Mouse (Mus musculus): Measurements from ENCODE around the gene Spock2. TPM values are rescaled to one million over a fixed set of nuclear protein-coding genes. Genes with fewer than 3 reads are reported as not detected.
A peak's percentile ranks its signal among the peaks of the same experiment; 100 is the strongest.

Spock2 gene
- polyA plus RNA-seq, 1 experiment from 2014 or later, result 11.2 TPM

DNA sequence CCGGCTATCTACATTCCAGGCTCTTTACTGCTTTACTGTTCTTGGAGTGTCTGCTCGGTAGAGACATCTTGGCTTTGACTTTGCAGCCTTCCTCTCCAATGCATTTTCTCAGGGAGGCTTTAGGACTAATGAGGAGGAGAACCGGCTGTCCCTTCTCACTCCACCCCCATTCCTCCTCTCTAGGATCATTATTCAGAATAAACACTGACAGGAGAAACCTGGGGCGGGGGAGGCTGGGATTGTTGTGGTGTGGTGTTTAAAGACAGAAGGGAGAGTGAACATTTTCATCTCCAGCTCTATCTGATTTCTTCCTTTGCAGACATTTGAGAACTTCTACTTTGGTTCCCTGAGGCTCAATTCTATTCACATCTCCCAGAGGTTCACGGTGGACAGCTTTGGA is 8.2 kb upstream of the Spock2 start:
- H3K27me3 ChIP-seq (ENCODE audit: control insufficient read depth, insufficient read depth, low read length), result no peaks in the 10 kb centered on the region
- no peaks in the 10 kb centered on the region for H3K9me3 ChIP-seq (ENCODE audit: control insufficient read depth, low read length)
- no peaks in the 10 kb centered on the region; the same call in 1 of the 2 replicates for H3K36me3 ChIP-seq (ENCODE audit: control insufficient read depth, insufficient read depth, low read length)
- ATAC-seq (ENCODE audit: low FRiP score) (no peak), DNase-seq (ENCODE audit: low spot score, missing footprints) (no peak)
- H3K4me2 ChIP-seq, result no peak overlapping the region
- 85% methylated on average over 5 of the region's 5 CpGs for WGBS
- peaks cover 2% of the 10 kb centered on the region for H3K4me1 ChIP-seq (ENCODE audit: control insufficient read depth, insufficient read depth, low read length)
- H3K27ac ChIP-seq (ENCODE audit: low read depth, low read length), result no peak overlapping the region
- H3K9ac ChIP-seq (ENCODE audit: low read length), result no peak overlapping the region
- no peak overlapping the region for H3K4me3 ChIP-seq (ENCODE audit: low read depth, low read length)

DNA sequence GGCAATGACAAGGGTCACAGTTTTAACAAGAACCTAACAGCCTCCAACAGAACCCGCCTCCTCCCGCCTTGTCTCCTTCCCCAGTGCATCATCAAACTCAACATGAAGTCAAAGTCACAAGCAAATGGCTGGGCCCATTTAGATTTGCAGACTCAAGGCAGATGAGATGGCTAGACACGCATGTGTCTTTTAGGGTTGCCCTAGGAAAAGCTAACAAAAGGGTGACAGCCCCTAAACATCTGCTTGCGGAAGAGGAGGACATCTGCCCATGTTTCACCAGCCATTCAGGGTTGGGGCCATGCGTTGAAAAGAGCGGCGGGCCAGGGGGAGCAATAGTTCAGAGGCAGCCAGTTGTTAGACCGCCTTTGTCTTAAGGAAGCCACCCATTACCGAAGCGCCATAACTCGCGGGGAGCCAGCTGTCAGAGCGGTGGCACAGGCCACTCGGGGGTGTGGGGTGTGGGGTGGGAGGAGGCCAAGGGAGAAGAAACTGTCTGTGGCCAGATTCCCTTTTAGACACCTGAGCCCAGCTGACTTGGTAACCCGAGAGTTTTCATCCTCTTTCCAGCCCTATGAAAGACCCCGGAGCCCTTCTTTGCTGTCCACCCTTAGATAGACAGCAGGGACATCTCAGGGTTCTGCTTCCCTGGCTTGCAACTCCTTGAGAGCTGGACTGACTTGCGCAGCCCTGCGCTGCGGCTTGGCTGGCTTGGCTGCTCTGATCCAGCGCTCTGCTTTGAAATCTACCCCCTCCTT is 451 bp upstream of the Spock2 start:
- Histone ChIP-seq H3K27ac (ENCODE audit: low read depth, low read length) (peak overlapping the region; percentile 44), H3K9me3 (ENCODE audit: control insufficient read depth, low read length) (no peaks in the 10 kb centered on the region), H3K36me3 (ENCODE audit: control insufficient read depth, insufficient read depth, low read length) (no peaks in the 10 kb centered on the region), H3K4me3 (ENCODE audit: low read depth, low read length) (peak overlapping the region; percentile 66), H3K4me1 (ENCODE audit: control insufficient read depth, insufficient read depth, low read length) (peaks cover 17% of the 10 kb centered on the region), H3K4me2 (peak overlapping the region; percentile 91), H3K27me3 (ENCODE audit: control insufficient read depth, insufficient read depth, low read length) (peaks cover 37% of the 10 kb centered on the region), H3K9ac (ENCODE audit: low read length) (peak overlapping the region; percentile 73)
- DNase-seq (ENCODE audit: low spot score, missing footprints), result peak; percentile 92
- ATAC-seq (ENCODE audit: low FRiP score), result peak; percentile 42
- 12% methylated on average over 20 of the region's 20 CpGs for WGBS

DNA sequence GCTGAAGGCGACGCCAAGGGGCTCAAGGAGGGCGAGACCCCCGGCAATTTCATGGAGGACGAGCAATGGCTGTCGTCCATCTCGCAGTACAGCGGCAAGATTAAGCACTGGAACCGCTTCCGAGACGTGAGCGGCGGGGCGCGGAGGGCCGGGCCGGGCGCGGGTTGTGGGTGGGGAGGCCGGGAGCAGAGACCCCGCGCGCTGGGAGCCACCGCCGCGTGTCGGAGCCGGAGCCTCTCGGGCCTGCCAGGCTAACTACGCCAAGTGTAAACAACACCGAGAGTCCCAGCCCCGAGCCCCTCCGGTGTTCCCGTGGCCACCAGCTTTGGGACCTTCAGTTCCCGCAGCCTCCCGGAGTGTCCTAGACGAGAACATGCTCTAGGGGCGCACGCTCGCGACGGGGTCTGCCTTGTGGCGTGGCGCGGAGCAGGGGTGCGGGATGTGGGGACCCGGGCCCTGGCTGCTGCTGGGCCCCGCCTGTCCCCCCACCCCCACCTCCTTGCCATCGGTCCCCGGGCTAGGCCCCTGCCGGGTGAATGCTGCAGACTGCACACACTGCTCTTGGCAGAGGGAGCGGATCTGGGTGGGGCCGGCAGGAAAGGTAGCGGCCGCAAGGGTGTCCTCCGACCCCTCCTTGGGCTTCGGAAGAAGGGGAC is 640 bp downstream of the Spock2 start:
- peak overlapping the region; percentile 66 for H3K4me3 ChIP-seq (ENCODE audit: low read depth, low read length)
- peak; percentile 78 for ATAC-seq (ENCODE audit: low FRiP score)
- peak overlapping the region; percentile 91 for H3K4me2 ChIP-seq
- WGBS, result under 1% methylated on average over 56 of the region's 57 CpGs
- H3K27me3 ChIP-seq (ENCODE audit: control insufficient read depth, insufficient read depth, low read length), result peaks cover 37% of the 10 kb centered on the region
- H3K36me3 ChIP-seq (ENCODE audit: control insufficient read depth, insufficient read depth, low read length), result no peaks in the 10 kb centered on the region
- H3K9ac ChIP-seq (ENCODE audit: low read length), result peak overlapping the region; percentile 73
- DNase-seq (ENCODE audit: low spot score, missing footprints), result peak; percentile 97
- H3K9me3 ChIP-seq (ENCODE audit: control insufficient read depth, low read length), result no peaks in the 10 kb centered on the region
- peaks cover 17% of the 10 kb centered on the region for H3K4me1 ChIP-seq (ENCODE audit: control insufficient read depth, insufficient read depth, low read length)
- H3K27ac ChIP-seq (ENCODE audit: low read depth, low read length), result peak overlapping the region; percentile 44; the same call in 1 of the 2 replicates

DNA sequence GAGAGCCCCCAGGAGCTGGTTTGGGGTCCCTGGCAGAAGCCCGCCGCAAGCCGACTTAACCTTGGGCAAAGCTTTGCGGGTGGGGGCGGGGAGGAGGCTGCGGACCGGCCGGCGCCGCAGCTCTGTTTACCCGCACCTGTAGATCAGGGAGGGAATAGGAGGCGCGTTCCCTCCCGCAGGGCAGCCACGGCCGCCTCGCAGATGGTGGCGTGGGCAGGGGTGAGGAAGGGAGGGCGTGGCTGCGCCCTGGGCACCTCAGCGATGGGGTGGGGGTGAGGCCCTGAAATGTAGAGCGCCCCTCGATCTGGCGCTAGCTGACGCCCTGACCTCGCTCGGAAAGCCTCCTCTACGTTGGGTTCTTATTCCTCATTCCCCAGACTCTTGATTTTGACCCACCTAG is 1.4 kb downstream of the Spock2 start:
- Histone ChIP-seq H3K4me3 (ENCODE audit: low read depth, low read length) (peak overlapping the region; percentile 66), H3K4me1 (ENCODE audit: control insufficient read depth, insufficient read depth, low read length) (peaks cover 17% of the 10 kb centered on the region), H3K4me2 (peak overlapping the region; percentile 91), H3K27me3 (ENCODE audit: control insufficient read depth, insufficient read depth, low read length) (peaks cover 37% of the 10 kb centered on the region), H3K27ac (ENCODE audit: low read depth, low read length) (no peak overlapping the region), H3K9ac (ENCODE audit: low read length) (peak overlapping the region; percentile 73), H3K9me3 (ENCODE audit: control insufficient read depth, low read length) (no peaks in the 10 kb centered on the region), H3K36me3 (ENCODE audit: control insufficient read depth, insufficient read depth, low read length) (no peaks in the 10 kb centered on the region)
- peak; percentile 86 for DNase-seq (ENCODE audit: low spot score, missing footprints)
- ATAC-seq (ENCODE audit: low FRiP score), result no peak
- WGBS, result 2% methylated on average over 27 of the region's 28 CpGs

- no peaks in the 10 kb centered on the region for H3K9me3 ChIP-seq (ENCODE audit: control insufficient read depth, low read length)
- 37% methylated on average over 16 of the region's 17 CpGs for WGBS
- H3K4me1 ChIP-seq (ENCODE audit: control insufficient read depth, insufficient read depth, low read length), result peaks cover 17% of the 10 kb centered on the region
- 0 out of 2 replicates have a peak overlapping the region, but pooled peaks have one; percentile 1 for H3K4me3 ChIP-seq (ENCODE audit: low read depth, low read length)
- H3K4me2 ChIP-seq, result peak overlapping the region; percentile 91
- DNase-seq (ENCODE audit: low spot score, missing footprints) (no peak), ATAC-seq (ENCODE audit: low FRiP score) (no peak)
- H3K27ac ChIP-seq (ENCODE audit: low read depth, low read length), result no peak overlapping the region
- H3K27me3 ChIP-seq (ENCODE audit: control insufficient read depth, insufficient read depth, low read length), result peaks cover 37% of the 10 kb centered on the region
- no peaks in the 10 kb centered on the region for H3K36me3 ChIP-seq (ENCODE audit: control insufficient read depth, insufficient read depth, low read length)
- H3K9ac ChIP-seq (ENCODE audit: low read length), result no peak overlapping the region
Observed at GRCm38 (mm10) chr10:60108321-60109111, 2.5 kb downstream of the Spock2 start.

GRCm38 (mm10) chr10:60109336-60109735 is 3.3 kb downstream of the Spock2 start:
- ATAC-seq (ENCODE audit: low FRiP score) (no peak), DNase-seq (ENCODE audit: low spot score, missing footprints) (no peak)
- peaks cover 37% of the 10 kb centered on the region for H3K27me3 ChIP-seq (ENCODE audit: control insufficient read depth, insufficient read depth, low read length)
- H3K4me3 ChIP-seq (ENCODE audit: low read depth, low read length), result no peak overlapping the region
- no peaks in the 10 kb centered on the region for H3K9me3 ChIP-seq (ENCODE audit: control insufficient read depth, low read length)
- no peaks in the 10 kb centered on the region for H3K36me3 ChIP-seq (ENCODE audit: control insufficient read depth, insufficient read depth, low read length)
- no peak overlapping the region for H3K27ac ChIP-seq (ENCODE audit: low read depth, low read length)
- peaks cover 17% of the 10 kb centered on the region for H3K4me1 ChIP-seq (ENCODE audit: control insufficient read depth, insufficient read depth, low read length)
- no peak overlapping the region for H3K4me2 ChIP-seq
- 79% methylated on average over 8 of the region's 8 CpGs for WGBS
- no peak overlapping the region for H3K9ac ChIP-seq (ENCODE audit: low read length)

- Histone ChIP-seq H3K9ac (ENCODE audit: low read length) (no peak overlapping the region), H3K36me3 (ENCODE audit: control insufficient read depth, insufficient read depth, low read length) (no peaks in the 10 kb centered on the region), H3K4me1 (ENCODE audit: control insufficient read depth, insufficient read depth, low read length) (peaks cover 17% of the 10 kb centered on the region), H3K27ac (ENCODE audit: low read depth, low read length) (no peak overlapping the region), H3K9me3 (ENCODE audit: control insufficient read depth, low read length) (no peaks in the 10 kb centered on the region), H3K4me3 (ENCODE audit: low read depth, low read length) (no peak overlapping the region), H3K4me2 (no peak overlapping the region), H3K27me3 (ENCODE audit: control insufficient read depth, insufficient read depth, low read length) (peaks cover 34% of the 10 kb centered on the region)
- ATAC-seq (ENCODE audit: low FRiP score) (no peak), DNase-seq (ENCODE audit: low spot score, missing footprints) (no peak)
- WGBS, result 80% methylated on average over 8 of the region's 8 CpGs
Observed at GRCm38 (mm10) chr10:60109989-60110388, 4.0 kb downstream of the Spock2 start.

GRCm38 (mm10) chr10:60110908-60111475 is 5.0 kb downstream of the Spock2 start:
- H3K36me3 ChIP-seq (ENCODE audit: control insufficient read depth, insufficient read depth, low read length), result no peaks in the 10 kb centered on the region
- H3K4me2 ChIP-seq, result no peak overlapping the region
- H3K27me3 ChIP-seq (ENCODE audit: control insufficient read depth, insufficient read depth, low read length), result peaks cover 26% of the 10 kb centered on the region
- no peak for DNase-seq (ENCODE audit: low spot score, missing footprints)
- WGBS, result 88% methylated on average over 10 of the region's 10 CpGs
- H3K4me1 ChIP-seq (ENCODE audit: control insufficient read depth, insufficient read depth, low read length), result peaks cover 19% of the 10 kb centered on the region
- ATAC-seq (ENCODE audit: low FRiP score), result no peak
- no peak overlapping the region for H3K4me3 ChIP-seq (ENCODE audit: low read depth, low read length)
- H3K27ac ChIP-seq (ENCODE audit: low read depth, low read length), result no peak overlapping the region
- H3K9ac ChIP-seq (ENCODE audit: low read length), result no peak overlapping the region
- H3K9me3 ChIP-seq (ENCODE audit: control insufficient read depth, low read length), result no peaks in the 10 kb centered on the region

Measured in midbrain, embryonic 11.5 days (tissue).